Mouse (Mus musculus) heart, embryonic 14.5 days (tissue): ENCODE results near the gene Lyve1. TPM values are rescaled to one million over a fixed set of nuclear protein-coding genes. Genes with fewer than 3 reads are reported as not detected.
A peak's percentile ranks its signal among the peaks of the same experiment; 100 is the strongest.
"Not testable (repeated sequence)": the region's sequence is repeated elsewhere in the genome, so short reads cannot be mapped to it uniquely, and the experiment has no call there.

Experiments
- ATAC-seq: fragments of 200-750 bp; cut with Nextera tagmentation; 2 replicates; pipeline ENCODE4 v1.8.0; 2017; ENCODE audit warnings: low read depth, moderate TSS enrichment; ENCODE audit not compliant: insufficient number of reproducible peaks, insufficient read depth, low FRiP score
- H3K27ac ChIP-seq, 2 experiments: fragments of 200-500 bp in 1 of 2; fragments of 300-500 bp in 1 of 2; sonication (generic) in 1 of 2; replicated peaks in 1 of 2; 2 replicates each; pipeline ENCODE4 v1.5.1; 2012 to 2014; ENCODE audit warnings: low read depth in 2 of 2, low read length in 2 of 2, control low read depth in 1 of 2, mild to moderate bottlenecking in 1 of 2, mixed read lengths in 1 of 2; ENCODE audit not compliant: control insufficient read depth in 1 of 2, insufficient read depth in 1 of 2
- H3K27me3 ChIP-seq: fragments of 300-500 bp; sonication (generic); 2 replicates; pipeline ENCODE4 v1.6.1; 2014; ENCODE audit warnings: mild to moderate bottlenecking, low read length, control low read depth; ENCODE audit not compliant: control insufficient read depth, insufficient read depth
- H3K36me3 ChIP-seq: fragments of 300-500 bp; sonication (generic); 2 replicates; pipeline ENCODE4 v1.6.1; 2014; ENCODE audit warnings: mild to moderate bottlenecking, control low read depth, low read length, mixed read lengths; ENCODE audit not compliant: control insufficient read depth, insufficient read depth
- H3K4me1 ChIP-seq, 2 experiments: fragments of 200-500 bp in 1 of 2; fragments of 300-500 bp in 1 of 2; sonication (generic) in 1 of 2; 2 replicates each; pipeline ENCODE4 v1.6.1; 2012 to 2014; ENCODE audit warnings: low read length in 2 of 2, control low read depth in 1 of 2, mixed read lengths in 1 of 2; ENCODE audit not compliant: control insufficient read depth in 2 of 2, insufficient read depth in 2 of 2
- H3K4me2 ChIP-seq: fragments of 300-500 bp; sonication (generic); 2 replicates; pipeline ENCODE4 v1.6.1; 2014; ENCODE audit warnings: mild to moderate bottlenecking, low read length
- H3K4me3 ChIP-seq, 2 experiments: fragments of 200-500 bp in 1 of 2; fragments of 300-500 bp in 1 of 2; sonication (generic) in 1 of 2; 2 replicates each; pipeline ENCODE4 v1.5.1; 2012 to 2014; ENCODE audit warnings: low read length in 2 of 2, mild to moderate bottlenecking in 2 of 2, control low read depth in 1 of 2, low read depth in 1 of 2, moderate library complexity in 1 of 2; ENCODE audit not compliant: control insufficient read depth in 1 of 2, insufficient read depth in 1 of 2
- H3K9ac ChIP-seq: fragments of 300-500 bp; sonication (generic); 2 replicates; pipeline ENCODE4 v1.6.1; 2014; ENCODE audit warnings: mild to moderate bottlenecking, low read length
- H3K9me3 ChIP-seq: fragments of 300-500 bp; sonication (generic); 2 replicates; pipeline ENCODE4 v1.6.1; 2016; ENCODE audit warnings: low read length, control low read depth; ENCODE audit not compliant: control insufficient read depth
- WGBS: fragments of 180-500 bp; shearing (Covaris S2); extraction: QIAGEN DNeasy Blood & Tissue Kit; methylation state at CpG from one replicate; pipeline ENCODE4 v1.1.7; 2014; 5-methylcytosine and 5-hydroxymethylcytosine counted together
- polyA plus RNA-seq: library from polyadenylated mRNA; unstranded; fragments of >200 nt; fragmentation: Nextera tagmentation; extraction: Ambion mirVana; gene quantifications from 2 replicates; pipeline ENCODE4 v1.2.1, GENCODE M21; 2014

Gene Lyve1
- polyA plus RNA-seq: 5.7 and 6.3 TPM in 2 replicates

DNA sequence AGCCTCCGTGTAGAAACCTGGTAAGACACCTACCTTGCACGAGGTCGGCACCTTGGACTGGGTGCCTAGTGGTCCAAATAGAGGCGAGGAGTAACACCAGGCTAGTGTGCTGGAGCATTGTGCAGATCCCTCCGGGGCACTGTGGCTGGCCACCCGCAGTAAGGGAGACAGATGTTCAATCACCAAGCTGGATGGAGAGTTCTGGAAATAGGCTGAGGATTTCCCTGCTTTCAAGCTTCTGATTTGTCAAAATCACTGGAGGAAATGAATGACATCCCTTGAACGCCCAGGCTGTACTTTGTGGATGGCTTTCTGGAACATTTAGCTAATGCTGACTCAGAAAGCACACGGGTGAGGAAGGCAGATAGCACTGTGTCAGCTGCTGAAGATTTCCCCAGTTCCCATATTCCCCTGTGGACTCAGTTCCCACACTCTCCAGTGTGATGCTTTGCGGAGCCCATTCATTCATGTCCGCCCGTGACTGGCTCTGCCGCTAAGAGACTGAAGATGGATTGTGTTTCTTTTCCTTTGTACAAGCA lies at the start of gene Lyve1:
TSS of gene Lyve1 (minus strand) at position 489 of the 539 bp plus-strand sequence.
- Histone ChIP-seq H3K27ac (no peak within 1 kb of the TSS), H3K9me3 (no peaks in the 10 kb centered on the region), H3K4me1 (peaks cover 5% of the 10 kb centered on the region in 2 experiments; a peak in 2 of 4 replicates), H3K27me3 (no peaks in the 10 kb centered on the region), H3K36me3 (no peaks in the 10 kb centered on the region), H3K4me3 (no peak within 1 kb of the TSS), H3K4me2 (no peak within 1 kb of the TSS), H3K9ac (no peak within 1 kb of the TSS)
- ATAC-seq: no peak; the same call in 1 of the 2 replicates
- 71% methylated on average over 12 of the region's 12 CpGs for WGBS

DNA sequence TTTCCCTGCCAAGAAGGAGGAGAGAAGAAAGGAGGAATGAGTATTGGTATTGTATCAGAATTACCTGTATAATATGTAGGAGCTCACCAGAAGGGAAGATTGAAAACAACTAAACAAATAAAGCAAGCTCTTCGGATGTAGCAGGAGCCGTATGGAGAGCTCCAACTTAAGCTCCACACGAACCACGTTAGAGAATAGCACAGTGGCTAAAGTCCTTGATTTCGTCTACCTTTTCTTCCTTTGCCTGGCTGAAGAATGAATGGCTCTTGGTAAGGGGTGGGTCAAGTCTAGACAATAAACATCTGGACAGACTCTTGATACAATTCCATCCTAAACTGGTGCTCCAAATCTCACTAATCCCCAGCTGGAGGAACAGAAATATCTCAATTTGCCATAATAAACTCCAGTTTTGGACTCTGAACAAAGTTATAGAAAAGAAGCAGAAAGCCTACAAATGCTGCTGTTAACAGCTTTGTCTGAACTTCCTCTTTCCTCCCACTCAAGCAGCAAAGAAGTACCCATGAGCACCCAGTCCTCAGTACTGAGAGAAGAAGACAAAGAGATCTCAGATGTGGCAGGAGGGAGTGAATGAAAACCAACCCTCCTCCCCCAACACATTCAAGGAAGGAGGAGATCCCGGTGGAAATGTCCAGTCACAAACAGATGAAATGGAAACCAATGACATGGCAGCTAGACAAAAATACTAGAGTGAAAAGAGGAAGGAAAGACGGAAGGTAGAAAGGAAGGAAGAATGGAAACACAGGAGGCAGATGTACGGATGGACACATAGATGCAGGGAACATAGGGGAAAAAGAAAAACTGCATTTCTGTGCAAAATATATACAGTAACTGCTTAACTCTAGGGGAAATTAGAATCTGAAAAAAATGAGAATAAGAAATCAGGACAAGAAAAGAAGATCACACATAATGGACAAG lies 45.4 kb upstream of the Lyve1 start:
- Histone ChIP-seq H3K4me1 (peaks cover 9 to 19% of the 10 kb centered on the region in 2 experiments), H3K4me2 (no peak overlapping the region), H3K36me3 (no peaks in the 10 kb centered on the region), H3K27me3 (no peaks in the 10 kb centered on the region), H3K9ac (no peak overlapping the region), H3K27ac (no peak overlapping the region; a peak in 1 of 4 replicates), H3K4me3 (no peak overlapping the region), H3K9me3 (no peaks in the 10 kb centered on the region)
- ATAC-seq: no peak
- 80% methylated on average over 8 of the region's 8 CpGs for WGBS

DNA sequence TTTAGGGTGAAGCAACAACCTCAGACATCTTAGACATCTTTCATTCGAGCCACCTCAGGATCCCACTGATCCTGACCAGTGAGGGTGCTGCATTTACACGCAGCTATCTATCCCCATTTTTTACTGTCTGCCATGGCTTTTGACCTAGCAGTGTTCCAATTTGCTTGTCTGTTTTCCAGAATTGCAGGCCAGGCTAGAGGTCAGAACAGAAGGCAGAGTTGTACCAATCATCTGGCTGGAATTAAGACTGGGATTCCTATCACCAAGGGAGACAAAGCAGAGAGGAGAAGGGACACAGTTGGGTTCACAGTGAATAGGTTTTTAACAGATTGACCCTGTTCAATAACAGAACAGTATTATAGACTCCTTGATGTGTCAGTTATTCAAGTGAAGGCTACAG lies 43.5 kb upstream of the Lyve1 start:
- H3K36me3 ChIP-seq: no peaks in the 10 kb centered on the region
- H3K27ac ChIP-seq: no peak overlapping the region
- no peaks in the 10 kb centered on the region for H3K9me3 ChIP-seq
- no peak overlapping the region for H3K4me2 ChIP-seq
- ATAC-seq: no peak
- peaks cover 15 to 27% of the 10 kb centered on the region in 2 experiments for H3K4me1 ChIP-seq
- H3K9ac ChIP-seq: no peak overlapping the region
- WGBS: 77% methylated on average over 2 of the region's 2 CpGs
- no peaks in the 10 kb centered on the region for H3K27me3 ChIP-seq
- H3K4me3 ChIP-seq: no peak overlapping the region

DNA sequence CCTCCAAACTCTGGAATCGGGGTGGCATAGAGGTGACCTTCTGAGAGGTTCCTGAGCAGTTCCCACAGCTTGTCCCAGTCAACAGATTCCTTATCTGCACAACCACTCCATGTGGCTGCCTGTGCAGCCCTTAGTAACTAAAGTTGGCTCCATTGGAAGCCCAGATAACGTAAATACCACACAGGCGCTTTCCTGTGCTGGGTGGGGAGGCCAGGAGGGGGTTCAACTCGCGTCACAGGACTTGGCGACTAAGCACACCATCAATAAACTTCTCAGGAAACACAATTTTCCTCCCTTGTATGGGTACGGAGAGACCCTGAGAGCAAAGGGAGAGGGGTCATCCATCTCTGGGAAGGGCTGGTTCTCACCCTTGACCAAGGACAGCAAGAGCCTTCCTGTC lies 40.2 kb upstream of the Lyve1 start:
- no peaks in the 10 kb centered on the region for H3K9me3 ChIP-seq
- peak overlapping the region; percentile 31; the same call in 1 of the 2 replicates for H3K4me2 ChIP-seq
- no peak overlapping the region for H3K4me3 ChIP-seq
- no peak overlapping the region for H3K9ac ChIP-seq
- H3K27me3 ChIP-seq: no peaks in the 10 kb centered on the region
- peak; percentile 85 for ATAC-seq
- peak overlapping the region; percentile 74 to 85 for H3K27ac ChIP-seq
- H3K36me3 ChIP-seq: no peaks in the 10 kb centered on the region
- WGBS: 11% methylated on average over 7 of the region's 7 CpGs
- peaks cover 15 to 27% of the 10 kb centered on the region in 2 experiments for H3K4me1 ChIP-seq

DNA sequence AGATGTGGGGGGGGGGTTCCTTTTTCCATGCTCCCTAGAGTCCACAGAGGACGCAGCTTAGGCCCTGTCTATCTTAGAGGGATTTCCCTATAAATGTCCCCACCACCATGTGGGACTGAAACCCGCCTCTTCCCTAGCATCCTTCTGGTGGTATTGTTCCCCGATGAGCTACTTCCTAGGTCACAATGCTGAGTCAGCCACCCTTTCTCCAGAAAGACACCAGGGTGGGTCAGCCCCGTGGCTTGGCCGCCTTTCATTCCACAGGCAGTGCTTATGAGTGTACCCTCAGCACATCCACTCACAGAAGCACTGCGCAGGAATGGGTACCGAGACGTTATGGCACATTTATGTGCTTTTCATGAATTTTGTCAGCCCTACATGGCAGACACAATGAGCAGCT lies 34.2 kb upstream of the Lyve1 start:
- 90% methylated on average over 8 of the region's 8 CpGs for WGBS
- Histone ChIP-seq H3K9ac (no peak overlapping the region), H3K4me1 (peaks cover 4 to 14% of the 10 kb centered on the region in 2 experiments), H3K4me3 (no peak overlapping the region), H3K36me3 (no peaks in the 10 kb centered on the region), H3K9me3 (no peaks in the 10 kb centered on the region), H3K27me3 (no peaks in the 10 kb centered on the region), H3K27ac (no peak overlapping the region), H3K4me2 (no peak overlapping the region)
- no peak for ATAC-seq

DNA sequence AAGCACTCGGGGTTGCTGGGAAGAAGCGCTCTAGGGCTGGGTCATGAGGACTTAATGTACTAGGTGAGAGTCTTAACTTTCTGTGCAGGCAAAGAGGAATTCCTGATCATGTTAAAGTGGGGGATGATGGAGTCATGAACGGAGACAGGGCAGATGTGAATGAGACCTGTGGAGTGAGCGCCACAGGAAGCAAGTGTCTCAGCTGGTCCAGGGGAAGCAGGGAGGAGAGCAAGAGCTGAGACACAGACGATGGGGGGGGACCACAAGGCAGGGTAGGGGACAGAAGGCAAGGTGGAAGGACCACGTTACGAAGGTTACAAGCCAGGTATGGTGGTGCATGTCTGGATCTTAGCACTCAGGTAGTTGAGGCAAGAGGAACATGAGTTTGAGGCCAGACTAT lies 33.4 kb upstream of the Lyve1 start:
- 87% methylated on average over 7 of the region's 7 CpGs for WGBS
- Histone ChIP-seq H3K4me3 (no peak overlapping the region), H3K4me2 (no peak overlapping the region), H3K36me3 (no peaks in the 10 kb centered on the region), H3K9ac (no peak overlapping the region), H3K4me1 (peaks cover 7 to 17% of the 10 kb centered on the region in 2 experiments), H3K27ac (no peak overlapping the region), H3K9me3 (no peaks in the 10 kb centered on the region), H3K27me3 (no peaks in the 10 kb centered on the region)
- ATAC-seq: no peak

DNA sequence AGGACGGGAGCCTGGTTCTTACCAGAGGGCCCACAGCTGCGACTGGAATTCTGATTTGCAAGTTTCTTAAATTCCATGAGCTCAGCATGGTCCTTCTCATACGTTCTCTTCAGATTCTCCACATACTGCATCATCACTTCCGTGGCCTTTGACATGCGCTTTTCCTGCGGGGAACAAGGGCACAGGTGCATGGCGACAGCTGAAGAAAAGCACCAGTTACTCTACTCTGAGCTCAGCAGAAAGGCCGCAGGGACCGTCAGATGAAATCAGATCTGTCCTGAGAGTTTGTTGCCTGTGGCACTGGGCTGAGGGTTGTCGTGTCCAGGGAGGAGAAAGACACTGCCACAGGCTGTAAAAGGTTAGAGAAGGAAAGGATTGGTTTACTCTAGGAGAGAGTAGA lies 32.7 kb upstream of the Lyve1 start:
- not testable (repeated sequence) for H3K9me3 ChIP-seq, H3K36me3 ChIP-seq, H3K9ac ChIP-seq, H3K27me3 ChIP-seq, ATAC-seq, H3K4me3 ChIP-seq, H3K4me2 ChIP-seq, H3K27ac ChIP-seq
- 76% methylated on average over 10 of the region's 10 CpGs for WGBS
- peaks cover 9 to 19% of the 10 kb centered on the region in 2 experiments for H3K4me1 ChIP-seq
